Mouse (Mus musculus): ENCODE measurements around the gene Large2.

DNA sequence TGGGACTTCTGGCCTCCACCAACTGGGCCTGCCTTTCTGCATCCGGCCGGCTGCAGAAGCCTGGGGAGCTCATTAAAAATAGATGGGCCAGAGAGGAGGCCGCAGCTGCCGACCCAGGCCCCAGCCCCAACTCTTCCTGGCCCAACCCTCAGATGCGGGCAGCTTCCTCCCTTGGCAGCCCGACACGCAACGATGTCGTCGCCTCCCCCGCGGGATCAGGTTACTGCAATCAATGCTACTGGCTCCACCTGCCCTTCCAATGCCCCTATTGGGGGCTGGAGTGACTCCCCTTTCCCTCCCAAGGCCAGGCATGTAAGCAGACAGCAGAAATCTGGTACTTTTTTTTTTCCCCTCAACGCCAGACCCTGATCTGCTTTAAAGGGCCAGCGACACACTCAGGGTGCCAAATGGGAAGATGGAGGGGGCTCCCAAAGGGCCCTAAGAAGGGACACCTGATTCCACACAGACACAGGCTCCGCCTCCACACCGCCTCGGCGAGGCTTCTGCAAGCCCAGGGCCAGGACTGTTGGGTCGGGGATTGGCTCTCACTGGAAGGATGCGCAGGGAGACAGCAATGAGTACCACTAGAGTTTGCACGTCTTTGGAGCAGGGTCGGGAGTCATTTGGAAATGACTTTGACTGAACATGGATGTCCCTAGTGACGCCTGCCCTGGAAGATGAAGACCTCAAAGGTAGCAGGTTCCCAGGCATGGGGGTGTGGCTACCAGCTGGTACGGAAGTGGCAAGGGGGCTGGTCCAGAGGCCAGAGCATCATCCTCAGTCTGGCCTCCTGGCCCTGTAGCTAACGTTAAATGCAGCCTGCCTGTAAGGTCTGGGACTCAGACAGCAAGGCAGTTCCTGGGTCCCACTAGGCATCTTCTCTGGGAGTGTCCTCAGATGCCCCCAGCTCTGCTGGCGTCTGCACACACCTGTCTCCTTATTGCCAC is 17.9 kb upstream of the Large2 start:
- TF ChIP-seq POLR2A (IDR thresholded peaks at IDR 0.05; ENCODE audit: insufficient read depth, low read depth, low read length) = no peak
- no peak for TF ChIP-seq CTCF (IDR thresholded peaks at IDR 0.05)
- TF ChIP-seq EP300 (IDR thresholded peaks at IDR 0.05; ENCODE audit: insufficient read depth, low read depth, low read length) = no peak

Data from heart, adult 2 months (tissue).